Mouse (Mus musculus): ENCODE data around the gene Lrpprc. TPM values are rescaled to one million over a fixed set of nuclear protein-coding genes. Genes with fewer than 3 reads are reported as not detected.
"Not testable (repeated sequence)": the region's sequence is repeated elsewhere in the genome, so short reads cannot be mapped to it uniquely, and the experiment has no call there.

Gene Lrpprc
- polyA plus RNA-seq (2015; fragmentation: Nextera tagmentation; extraction: Ambion mirVana), result 54.8 and 57.7 TPM in 2 replicates

DNA sequence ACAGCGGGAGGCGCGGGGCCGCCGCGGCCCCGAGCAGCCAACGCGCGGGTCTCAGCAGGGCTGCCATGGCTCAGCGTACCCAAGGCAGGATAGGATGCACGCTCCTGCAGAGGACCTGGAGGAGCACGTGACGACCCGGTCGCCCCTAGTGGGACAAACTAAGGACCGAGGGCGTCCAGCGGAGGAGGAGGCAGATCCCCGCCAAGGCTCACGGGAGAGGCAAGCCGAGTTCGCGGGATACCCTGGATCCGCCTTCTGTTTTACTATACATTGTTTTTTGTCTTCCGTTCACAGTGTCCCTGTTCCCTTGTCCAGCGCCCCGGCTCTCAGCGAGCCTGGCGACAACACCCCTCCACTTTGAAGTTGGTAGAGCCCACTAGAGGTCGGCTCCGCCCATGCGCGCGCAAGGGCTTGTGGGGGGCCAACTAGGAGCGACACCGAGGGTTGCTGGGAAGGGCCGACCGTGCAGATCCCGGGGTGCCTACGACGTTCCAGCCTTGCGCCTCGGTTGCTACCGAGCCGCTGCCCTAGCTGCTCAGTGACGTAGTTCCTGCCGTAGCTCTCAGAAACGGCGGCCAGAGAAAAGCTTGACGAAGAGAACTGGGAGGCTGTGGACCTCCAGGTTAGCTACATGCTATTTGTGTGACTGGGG, at the start of gene Lrpprc:
Gene Lrpprc, minus strand, starts transcription at position 343 of the 652 bp plus-strand sequence.
- ATAC-seq (ENCODE audit: low FRiP score, low TSS enrichment), result peak; percentile 98
- Histone ChIP-seq H3K4me2 (replicated peaks; ENCODE audit: low read depth, low read length) (peak within 1 kb of the TSS; percentile 79), H3K27ac (ENCODE audit: low read length) (peak within 1 kb of the TSS; percentile 19), H3K4me1 (ENCODE audit: insufficient read depth, low read length) (peaks cover 22% of the 10 kb centered on the region), H3K9ac (replicated peaks; ENCODE audit: low read length) (peak within 1 kb of the TSS; percentile 88), H3K4me3 (ENCODE audit: low read length) (peak within 1 kb of the TSS; percentile 95), H3K36me3 (ENCODE audit: insufficient read depth, low read length) (no peaks in the 10 kb centered on the region), H3K27me3 (ENCODE audit: insufficient read depth, low read length) (no peaks in the 10 kb centered on the region), H3K9me3 (ENCODE audit: low read length) (no peaks in the 10 kb centered on the region)
- under 1% methylated on average over 51 of the region's 51 CpGs for WGBS

DNA sequence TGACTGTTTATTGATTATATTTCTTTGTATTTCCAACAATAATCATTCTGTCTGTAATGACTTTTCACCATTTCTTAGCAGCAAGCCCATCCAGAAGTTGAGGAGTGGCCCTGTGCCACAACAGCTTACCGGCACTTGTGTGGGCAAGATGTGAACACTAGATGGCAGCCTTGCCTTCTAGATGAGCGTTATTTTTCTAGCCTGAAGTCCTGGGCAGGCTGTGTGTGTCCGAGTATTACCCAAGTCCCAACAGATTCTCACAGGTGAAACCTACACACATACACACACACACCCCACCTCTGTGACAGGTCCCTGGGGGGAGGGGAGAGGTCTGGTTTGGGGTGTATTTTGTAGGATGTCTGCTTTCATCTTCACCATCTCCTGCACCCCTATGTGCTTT, 47.2 kb upstream of the Lrpprc start:
- H3K27me3 ChIP-seq (ENCODE audit: insufficient read depth, low read length), result no peaks in the 10 kb centered on the region
- 2% methylated on average over 3 of the region's 3 CpGs for WGBS
- H3K4me3 ChIP-seq (ENCODE audit: low read length), result no peak overlapping the region
- no peaks in the 10 kb centered on the region for H3K36me3 ChIP-seq (ENCODE audit: insufficient read depth, low read length)
- peak; percentile 46; the same call in 1 of the 2 replicates for ATAC-seq (ENCODE audit: low FRiP score, low TSS enrichment)
- H3K9ac ChIP-seq (replicated peaks; ENCODE audit: low read length), result no peak overlapping the region
- no peaks in the 10 kb centered on the region for H3K9me3 ChIP-seq (ENCODE audit: low read length)
- H3K27ac ChIP-seq (ENCODE audit: low read length), result no peak overlapping the region
- H3K4me1 ChIP-seq (ENCODE audit: insufficient read depth, low read length), result no peaks in the 10 kb centered on the region
- no peak overlapping the region for H3K4me2 ChIP-seq (replicated peaks; ENCODE audit: low read depth, low read length)

GRCm38 (mm10) chr17:84835249-84835648, 44.7 kb upstream of the Lrpprc start:
- 63% methylated on average over 9 of the region's 9 CpGs for WGBS
- no peaks in the 10 kb centered on the region for H3K27me3 ChIP-seq (ENCODE audit: insufficient read depth, low read length)
- no peak overlapping the region for H3K9ac ChIP-seq (replicated peaks; ENCODE audit: low read length)
- H3K4me1 ChIP-seq (ENCODE audit: insufficient read depth, low read length), result no peaks in the 10 kb centered on the region
- H3K4me2 ChIP-seq (replicated peaks; ENCODE audit: low read depth, low read length), result no peak overlapping the region
- no peak overlapping the region for H3K4me3 ChIP-seq (ENCODE audit: low read length)
- H3K27ac ChIP-seq (ENCODE audit: low read length), result no peak overlapping the region
- ATAC-seq (ENCODE audit: low FRiP score, low TSS enrichment), result no peak
- no peaks in the 10 kb centered on the region for H3K36me3 ChIP-seq (ENCODE audit: insufficient read depth, low read length)
- H3K9me3 ChIP-seq (ENCODE audit: low read length), result no peaks in the 10 kb centered on the region

DNA sequence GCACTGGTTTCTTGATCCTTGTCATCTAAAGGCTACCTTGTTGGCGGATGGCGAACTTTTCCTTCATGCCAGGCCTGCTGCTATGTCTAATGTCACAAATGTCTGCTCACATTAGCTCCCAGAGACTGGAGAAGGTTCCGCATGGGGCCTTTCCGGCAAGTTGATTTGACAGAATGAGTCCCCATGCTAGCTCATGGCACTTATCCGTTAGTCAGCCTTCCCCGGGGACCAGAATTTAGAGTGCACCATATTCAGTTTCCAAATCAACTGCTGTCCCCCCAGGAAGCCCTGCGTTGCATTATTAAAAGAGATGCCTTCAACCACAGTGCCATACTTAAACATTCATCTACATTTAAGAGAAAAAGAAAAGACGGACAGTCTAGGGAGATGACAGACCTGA, 41.8 kb upstream of the Lrpprc start:
- WGBS, result 76% methylated on average over 8 of the region's 8 CpGs
- Histone ChIP-seq H3K27ac (ENCODE audit: low read length) (no peak overlapping the region), H3K9me3 (ENCODE audit: low read length) (no peaks in the 10 kb centered on the region), H3K27me3 (ENCODE audit: insufficient read depth, low read length) (no peaks in the 10 kb centered on the region), H3K9ac (replicated peaks; ENCODE audit: low read length) (no peak overlapping the region), H3K36me3 (ENCODE audit: insufficient read depth, low read length) (no peaks in the 10 kb centered on the region), H3K4me3 (ENCODE audit: low read length) (no peak overlapping the region), H3K4me1 (ENCODE audit: insufficient read depth, low read length) (no peaks in the 10 kb centered on the region), H3K4me2 (replicated peaks; ENCODE audit: low read depth, low read length) (no peak overlapping the region)
- no peak for ATAC-seq (ENCODE audit: low FRiP score, low TSS enrichment)

- H3K27ac ChIP-seq (ENCODE audit: low read length), result no peak overlapping the region
- ATAC-seq (ENCODE audit: low FRiP score, low TSS enrichment), result no peak
- H3K4me2 ChIP-seq (replicated peaks; ENCODE audit: low read depth, low read length), result no peak overlapping the region
- H3K9me3 ChIP-seq (ENCODE audit: low read length), result no peaks in the 10 kb centered on the region
- no peaks in the 10 kb centered on the region for H3K27me3 ChIP-seq (ENCODE audit: insufficient read depth, low read length)
- H3K4me3 ChIP-seq (ENCODE audit: low read length), result no peak overlapping the region
- H3K9ac ChIP-seq (replicated peaks; ENCODE audit: low read length), result no peak overlapping the region
- 94% methylated on average over 6 of the region's 6 CpGs for WGBS
- H3K36me3 ChIP-seq (ENCODE audit: insufficient read depth, low read length), result no peaks in the 10 kb centered on the region
- H3K4me1 ChIP-seq (ENCODE audit: insufficient read depth, low read length), result no peaks in the 10 kb centered on the region
Observed at GRCm38 (mm10) chr17:84828301-84828700, 37.7 kb upstream of the Lrpprc start.

- no peak for ATAC-seq (ENCODE audit: low FRiP score, low TSS enrichment)
- 8% methylated on average over 4 of the region's 4 CpGs for WGBS
Observed at GRCm38 (mm10) chr17:84820603-84821002, 30.0 kb upstream of the Lrpprc start.

DNA sequence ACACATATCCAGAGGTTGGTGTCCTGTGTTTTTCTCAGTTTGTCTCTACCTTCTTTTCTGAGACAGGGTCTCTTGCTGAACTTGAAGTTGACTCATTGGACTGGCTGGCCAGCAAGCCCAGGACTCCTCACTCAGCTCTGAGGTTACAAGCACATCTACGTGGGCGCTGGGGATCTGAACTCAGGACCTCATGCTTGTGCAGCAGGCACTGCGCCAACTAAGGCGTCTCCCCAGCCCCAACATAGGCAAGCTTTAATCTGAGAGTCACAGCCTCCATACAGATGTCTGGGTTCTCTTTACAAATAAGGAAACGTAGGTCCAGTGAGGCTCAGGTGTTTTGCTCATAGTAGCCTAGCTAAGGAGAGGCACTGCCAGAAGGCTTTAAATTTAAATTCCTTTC, 27.8 kb upstream of the Lrpprc start:
- no peak overlapping the region for H3K4me2 ChIP-seq (replicated peaks; ENCODE audit: low read depth, low read length)
- no peak overlapping the region for H3K4me3 ChIP-seq (ENCODE audit: low read length)
- H3K9ac ChIP-seq (replicated peaks; ENCODE audit: low read length), result no peak overlapping the region
- no peaks in the 10 kb centered on the region for H3K4me1 ChIP-seq (ENCODE audit: insufficient read depth, low read length)
- no peaks in the 10 kb centered on the region for H3K36me3 ChIP-seq (ENCODE audit: insufficient read depth, low read length)
- no peaks in the 10 kb centered on the region for H3K9me3 ChIP-seq (ENCODE audit: low read length)
- WGBS, result 89% methylated on average over 5 of the region's 5 CpGs
- no peak for ATAC-seq (ENCODE audit: low FRiP score, low TSS enrichment)
- H3K27ac ChIP-seq (ENCODE audit: low read length), result no peak overlapping the region
- H3K27me3 ChIP-seq (ENCODE audit: insufficient read depth, low read length), result no peaks in the 10 kb centered on the region

More at GRCm38 (mm10) chr17:84820603-84821002, 30.0 kb upstream of the Lrpprc start:
- Histone ChIP-seq H3K27ac (ENCODE audit: low read length) (no peak overlapping the region), H3K36me3 (ENCODE audit: insufficient read depth, low read length) (no peaks in the 10 kb centered on the region), H3K4me1 (ENCODE audit: insufficient read depth, low read length) (no peaks in the 10 kb centered on the region), H3K9me3 (ENCODE audit: low read length) (no peaks in the 10 kb centered on the region), H3K4me3 (ENCODE audit: low read length) (no peak overlapping the region), H3K27me3 (ENCODE audit: insufficient read depth, low read length) (no peaks in the 10 kb centered on the region), H3K9ac (replicated peaks; ENCODE audit: low read length) (no peak overlapping the region), H3K4me2 (replicated peaks; ENCODE audit: low read depth, low read length) (no peak overlapping the region)

GRCm38 (mm10) chr17:84816014-84816461, 25.4 kb upstream of the Lrpprc start:
- Histone ChIP-seq H3K9ac (replicated peaks; ENCODE audit: low read length) (no peak overlapping the region), H3K36me3 (ENCODE audit: insufficient read depth, low read length) (no peaks in the 10 kb centered on the region), H3K4me2 (replicated peaks; ENCODE audit: low read depth, low read length) (no peak overlapping the region), H3K27ac (ENCODE audit: low read length) (no peak overlapping the region), H3K4me1 (ENCODE audit: insufficient read depth, low read length) (no peaks in the 10 kb centered on the region), H3K9me3 (ENCODE audit: low read length) (no peaks in the 10 kb centered on the region), H3K27me3 (ENCODE audit: insufficient read depth, low read length) (no peaks in the 10 kb centered on the region), H3K4me3 (ENCODE audit: low read length) (no peak overlapping the region)
- ATAC-seq (ENCODE audit: low FRiP score, low TSS enrichment), result no peak
- 81% methylated on average over 9 of the region's 9 CpGs for WGBS

- ATAC-seq (ENCODE audit: low FRiP score, low TSS enrichment), result no peak
- no peaks in the 10 kb centered on the region for H3K4me1 ChIP-seq (ENCODE audit: insufficient read depth, low read length)
- H3K4me3 ChIP-seq (ENCODE audit: low read length), result no peak overlapping the region
- H3K9ac ChIP-seq (replicated peaks; ENCODE audit: low read length), result no peak overlapping the region
- no peaks in the 10 kb centered on the region for H3K27me3 ChIP-seq (ENCODE audit: insufficient read depth, low read length)
- H3K4me2 ChIP-seq (replicated peaks; ENCODE audit: low read depth, low read length), result no peak overlapping the region
- H3K9me3 ChIP-seq (ENCODE audit: low read length), result no peaks in the 10 kb centered on the region
- H3K36me3 ChIP-seq (ENCODE audit: insufficient read depth, low read length), result no peaks in the 10 kb centered on the region
- WGBS, result 76% methylated on average over 7 of the region's 7 CpGs
- no peak overlapping the region for H3K27ac ChIP-seq (ENCODE audit: low read length)
Observed at GRCm38 (mm10) chr17:84814905-84815304, 24.3 kb upstream of the Lrpprc start.

DNA sequence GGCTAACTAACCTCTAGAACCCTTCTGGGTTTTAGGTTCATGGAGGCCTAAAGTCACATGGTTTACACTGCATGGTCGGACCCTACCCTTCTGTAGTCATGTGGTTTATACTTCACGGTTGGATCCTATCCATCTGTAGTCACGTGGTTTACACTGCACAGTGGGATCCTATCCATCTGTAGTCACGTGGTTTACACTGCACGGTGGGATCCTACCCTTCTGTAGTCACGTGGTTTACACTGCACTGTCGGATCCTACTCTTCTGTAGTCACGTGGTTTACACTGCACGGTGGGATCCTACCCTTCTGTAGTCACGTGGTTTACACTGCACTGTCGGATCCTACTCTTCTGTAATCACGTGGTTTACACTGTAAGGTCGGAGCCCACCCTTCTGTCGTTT, 23.6 kb upstream of the Lrpprc start:
- not testable (repeated sequence) for H3K4me2 ChIP-seq (replicated peaks; ENCODE audit: low read depth, low read length); H3K4me1 ChIP-seq (ENCODE audit: insufficient read depth, low read length); ATAC-seq (ENCODE audit: low FRiP score, low TSS enrichment); H3K9me3 ChIP-seq (ENCODE audit: low read length); H3K36me3 ChIP-seq (ENCODE audit: insufficient read depth, low read length); H3K9ac ChIP-seq (replicated peaks; ENCODE audit: low read length); H3K27ac ChIP-seq (ENCODE audit: low read length); H3K4me3 ChIP-seq (ENCODE audit: low read length); H3K27me3 ChIP-seq (ENCODE audit: insufficient read depth, low read length)
- 83% methylated on average over 14 of the region's 14 CpGs for WGBS
